Mouse (Mus musculus) C2C12 (cell line): ENCODE measurements around the gene Tuft1.
"Not testable (repeated sequence)": the region's sequence is repeated elsewhere in the genome, so short reads cannot be mapped to it uniquely, and the experiment has no call there.

ENCODE experiments used
- CEBPB ChIP-seq: IDR thresholded peaks from one replicate; pipeline ENCODE4 v1.6.1; 2011; ENCODE audit warnings: low read depth, mild to moderate bottlenecking, control low read depth, moderate library complexity
- CTCF ChIP-seq: IDR thresholded peaks from one replicate; pipeline ENCODE4 v1.5.1; 2011; ENCODE audit not compliant: control insufficient read depth, insufficient read depth, insufficient read length
- FOSL1 ChIP-seq: IDR thresholded peaks from one replicate; pipeline ENCODE4 v1.8.0; 2011; ENCODE audit warnings: mild to moderate bottlenecking, low read length; ENCODE audit not compliant: poor library complexity, insufficient read depth, severe bottlenecking
- MAX ChIP-seq: IDR thresholded peaks from one replicate; pipeline ENCODE4 v1.6.1; 2011; ENCODE audit warnings: mild to moderate bottlenecking, control low read depth
- MYOD1 ChIP-seq: IDR thresholded peaks from one replicate; pipeline ENCODE4 v1.6.1; 2011; ENCODE audit warnings: low read depth; ENCODE audit not compliant: control insufficient read depth, insufficient read length
- MYOG ChIP-seq: IDR thresholded peaks from one replicate; pipeline ENCODE4 v1.6.1; 2011; ENCODE audit not compliant: control insufficient read depth, insufficient read length; ENCODE audit errors: extremely low read depth
- USF1 ChIP-seq: IDR thresholded peaks from one replicate; pipeline ENCODE4 v1.6.1; 2011; ENCODE audit warnings: low read depth, mild to moderate bottlenecking, control low read depth, moderate library complexity

- TF ChIP-seq CTCF, FOSL1, USF1, MAX, MYOG, MYOD1, CEBPB: not testable (repeated sequence)
Observed at GRCm38 (mm10) chr3:94665896-94666295, 7.2 kb upstream of the Tuft1 start.
